Mouse (Mus musculus) liver, embryonic 11.5 days (tissue): ENCODE data around the gene Rnf216. TPM values are rescaled to one million over a fixed set of nuclear protein-coding genes. Genes with fewer than 3 reads are reported as not detected.
A peak's percentile ranks its signal among the peaks of the same experiment; 100 is the strongest.

Source experiments
- ATAC-seq: fragments of 200-750 bp; cut with Nextera tagmentation; replicated peaks from 2 replicates; pipeline ENCODE4 v1.8.0; 2017; ENCODE audit warnings: moderate number of reproducible peaks, mild to moderate bottlenecking, moderate TSS enrichment, moderate library complexity; ENCODE audit not compliant: low FRiP score
- DNase-seq: peaks from one replicate; pipeline ENCODE4 v3.0.0-alpha.2; 2017; ENCODE audit warnings: low spot score
- H3K27ac ChIP-seq: fragments of 300-500 bp; sonication (generic); 2 replicates; pipeline ENCODE4 v1.5.1; 2014; ENCODE audit warnings: mild to moderate bottlenecking, low read depth, low read length, control low read depth
- H3K27me3 ChIP-seq: fragments of 300-500 bp; sonication (generic); replicated peaks from 2 replicates; pipeline ENCODE4 v1.6.1; 2014; ENCODE audit warnings: low read length, mixed read lengths; ENCODE audit not compliant: control insufficient read depth, insufficient read depth
- H3K36me3 ChIP-seq: fragments of 300-500 bp; sonication (generic); 2 replicates; pipeline ENCODE4 v1.6.1; 2014; ENCODE audit warnings: mild to moderate bottlenecking, low read length, moderate library complexity, mixed read lengths; ENCODE audit not compliant: control insufficient read depth, insufficient read depth
- H3K4me1 ChIP-seq: fragments of 300-500 bp; sonication (generic); replicated peaks from 2 replicates; pipeline ENCODE4 v1.6.1; 2014; ENCODE audit warnings: low read length, mixed read lengths; ENCODE audit not compliant: control insufficient read depth, insufficient read depth
- H3K4me2 ChIP-seq: fragments of 300-500 bp; sonication (generic); 2 replicates; pipeline ENCODE4 v1.6.1; 2014; ENCODE audit warnings: mild to moderate bottlenecking, control low read depth, moderate library complexity
- H3K4me3 ChIP-seq: fragments of 300-500 bp; sonication (generic); 2 replicates; pipeline ENCODE4 v1.5.1; 2014; ENCODE audit warnings: low read depth, low read length, control low read depth
- H3K9ac ChIP-seq: fragments of 300-500 bp; sonication (generic); 2 replicates; pipeline ENCODE4 v1.6.1; 2014; ENCODE audit warnings: low read depth, low read length, control low read depth
- H3K9me3 ChIP-seq: fragments of 300-500 bp; sonication (generic); 2 replicates; pipeline ENCODE4 v1.6.1; 2016; ENCODE audit warnings: low read length, inconsistent platforms, mixed read lengths; ENCODE audit not compliant: control insufficient read depth
- WGBS: fragments of 180-500 bp; shearing (Covaris S2); extraction: QIAGEN DNeasy Blood & Tissue Kit; methylation state at CpG from one replicate; pipeline ENCODE4 v1.1.7; 2014; 5-methylcytosine and 5-hydroxymethylcytosine counted together
- polyA plus RNA-seq: library from polyadenylated mRNA; unstranded; fragments of >200 nt; fragmentation: Nextera tagmentation; extraction: Ambion mirVana; gene quantifications from 2 replicates; pipeline ENCODE4 v1.2.1, GENCODE M21; 2014

Gene Rnf216
- polyA plus RNA-seq, 1 experiment from 2014 or later: 34.7 TPM

GRCm38 (mm10) chr5:143034108-143034507 is 78.7 kb downstream of the Rnf216 start:
- WGBS: 76% methylated on average over 3 of the region's 3 CpGs
- Histone ChIP-seq H3K4me1 (peaks cover 27% of the 10 kb centered on the region), H3K27ac (no peak overlapping the region), H3K4me2 (no peak overlapping the region), H3K27me3 (no peaks in the 10 kb centered on the region), H3K9ac (no peak overlapping the region), H3K4me3 (no peak overlapping the region), H3K36me3 (peaks cover 10% of the 10 kb centered on the region; the same call in 1 of the 2 replicates), H3K9me3 (no peaks in the 10 kb centered on the region)
- ATAC-seq (no peak), DNase-seq (no peak)

- DNase-seq (no peak), ATAC-seq (no peak)
- Histone ChIP-seq H3K9me3 (no peaks in the 10 kb centered on the region), H3K36me3 (peaks cover 4% of the 10 kb centered on the region; the same call in 1 of the 2 replicates), H3K4me1 (peaks cover 22% of the 10 kb centered on the region), H3K4me2 (no peak overlapping the region), H3K27ac (no peak overlapping the region), H3K27me3 (no peaks in the 10 kb centered on the region), H3K9ac (no peak overlapping the region), H3K4me3 (no peak overlapping the region)
- WGBS: 57% methylated on average over 3 of the region's 3 CpGs
These were observed 79.5 kb downstream of the Rnf216 start for GRCm38 (mm10) chr5:143033277-143033676.

DNA sequence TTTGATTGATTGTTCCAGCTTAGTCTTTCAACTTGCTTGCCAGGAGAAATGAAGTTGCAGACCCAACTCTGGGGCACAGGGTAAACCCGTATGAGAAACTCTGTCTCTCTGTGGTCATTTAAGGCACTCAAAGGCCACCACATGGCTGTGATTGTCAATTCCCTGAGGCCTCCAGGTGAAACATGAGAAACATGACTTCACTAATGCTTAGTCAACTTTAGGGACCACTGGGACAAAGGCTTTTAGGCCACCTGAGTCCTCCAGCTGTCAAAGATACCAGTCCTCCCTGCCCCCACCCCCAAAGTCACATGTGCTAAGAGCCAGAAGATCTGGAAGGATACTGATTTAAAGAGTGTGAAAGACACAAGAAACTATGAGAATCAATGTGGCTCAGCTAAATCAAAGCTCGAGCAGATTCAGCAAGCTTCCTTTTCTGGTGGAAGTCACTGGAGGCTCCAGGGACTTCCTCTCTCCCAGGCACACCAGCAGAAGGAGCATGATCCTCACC is 80.1 kb downstream of the Rnf216 start:
- no peak for ATAC-seq
- no peak overlapping the region for H3K4me3 ChIP-seq
- DNase-seq: no peak
- peaks cover 9% of the 10 kb centered on the region; the same call in 1 of the 2 replicates for H3K36me3 ChIP-seq
- H3K9me3 ChIP-seq: no peaks in the 10 kb centered on the region
- no peak overlapping the region for H3K27ac ChIP-seq
- peaks cover 21% of the 10 kb centered on the region for H3K4me1 ChIP-seq
- H3K4me2 ChIP-seq: no peak overlapping the region
- no peaks in the 10 kb centered on the region for H3K27me3 ChIP-seq
- H3K9ac ChIP-seq: no peak overlapping the region
- 65% methylated on average over 2 of the region's 2 CpGs for WGBS

DNA sequence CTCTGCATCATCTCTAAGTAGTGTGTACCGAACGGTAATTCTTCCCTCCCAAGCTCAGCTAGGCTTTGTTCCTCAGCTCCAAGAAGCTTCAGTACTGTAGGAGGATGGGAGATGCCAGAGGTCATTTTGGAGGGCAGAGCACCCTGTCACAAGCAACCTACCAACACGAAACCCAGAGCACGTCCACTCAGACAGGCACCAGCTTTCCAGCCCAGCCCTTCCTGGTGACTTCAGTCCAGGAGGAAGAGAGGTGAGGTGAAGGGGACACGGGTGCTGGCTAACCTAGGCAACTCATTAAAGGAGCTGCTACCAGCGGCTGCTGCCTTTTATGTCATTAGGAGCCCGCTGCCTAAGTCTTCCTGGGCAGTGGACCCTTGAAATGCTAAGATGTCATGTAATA is 81.1 kb downstream of the Rnf216 start:
- Histone ChIP-seq H3K4me3 (no peak overlapping the region), H3K9me3 (no peaks in the 10 kb centered on the region), H3K9ac (no peak overlapping the region), H3K27ac (no peak overlapping the region), H3K27me3 (no peaks in the 10 kb centered on the region), H3K36me3 (peaks cover 12% of the 10 kb centered on the region; the same call in 1 of the 2 replicates), H3K4me1 (peaks cover 12% of the 10 kb centered on the region), H3K4me2 (no peak overlapping the region)
- ATAC-seq (no peak), DNase-seq (no peak)
- WGBS: 78% methylated on average over 7 of the region's 7 CpGs

DNA sequence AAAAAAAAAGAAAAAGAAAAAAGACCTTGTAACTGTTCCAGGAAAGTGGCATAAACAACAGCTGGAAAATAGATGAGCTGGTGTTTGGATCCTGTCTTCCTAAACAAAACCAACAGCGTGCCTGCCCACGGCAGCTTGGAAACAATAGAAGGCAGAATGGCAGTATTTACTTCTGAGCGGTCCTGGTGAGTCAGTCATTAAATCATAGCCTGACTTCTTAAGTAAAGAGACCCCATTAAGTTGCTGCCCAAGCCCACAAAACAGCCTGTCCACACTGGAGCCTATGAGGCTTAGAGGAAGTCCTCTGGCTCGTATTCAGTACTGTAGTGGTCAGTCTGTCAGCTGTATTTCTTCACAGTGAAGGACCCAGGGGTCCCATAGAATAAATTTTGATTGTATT is 81.6 kb downstream of the Rnf216 start:
- WGBS: 82% methylated on average over 4 of the region's 4 CpGs
- Histone ChIP-seq H3K27me3 (no peaks in the 10 kb centered on the region), H3K9ac (no peak overlapping the region), H3K4me3 (no peak overlapping the region), H3K27ac (no peak overlapping the region), H3K4me2 (no peak overlapping the region), H3K36me3 (peaks cover 16% of the 10 kb centered on the region; the same call in 1 of the 2 replicates), H3K9me3 (no peaks in the 10 kb centered on the region), H3K4me1 (peaks cover 7% of the 10 kb centered on the region)
- no peak for DNase-seq
- no peak for ATAC-seq

GRCm38 (mm10) chr5:143023887-143024286 is 88.9 kb downstream of the Rnf216 start:
- Histone ChIP-seq H3K9ac (no peak overlapping the region), H3K36me3 (peaks cover 28% of the 10 kb centered on the region), H3K27me3 (no peaks in the 10 kb centered on the region), H3K4me3 (no peak overlapping the region), H3K9me3 (no peaks in the 10 kb centered on the region), H3K4me1 (peaks cover 3% of the 10 kb centered on the region; the same call in 1 of the 2 replicates), H3K4me2 (no peak overlapping the region), H3K27ac (no peak overlapping the region)
- peak; percentile 81 for ATAC-seq
- 57% methylated on average over 2 of the region's 2 CpGs for WGBS
- no peak for DNase-seq

GRCm38 (mm10) chr5:143022956-143023355 is 89.8 kb downstream of the Rnf216 start:
- DNase-seq (no peak), ATAC-seq (no peak)
- peaks cover 28% of the 10 kb centered on the region for H3K36me3 ChIP-seq
- H3K9me3 ChIP-seq: no peaks in the 10 kb centered on the region
- no peak overlapping the region for H3K9ac ChIP-seq
- WGBS: 83% methylated on average over 1 of the region's 1 CpGs
- H3K27me3 ChIP-seq: no peaks in the 10 kb centered on the region
- H3K27ac ChIP-seq: no peak overlapping the region
- H3K4me1 ChIP-seq: peaks cover 3% of the 10 kb centered on the region; the same call in 1 of the 2 replicates
- H3K4me2 ChIP-seq: no peak overlapping the region
- H3K4me3 ChIP-seq: no peak overlapping the region

DNA sequence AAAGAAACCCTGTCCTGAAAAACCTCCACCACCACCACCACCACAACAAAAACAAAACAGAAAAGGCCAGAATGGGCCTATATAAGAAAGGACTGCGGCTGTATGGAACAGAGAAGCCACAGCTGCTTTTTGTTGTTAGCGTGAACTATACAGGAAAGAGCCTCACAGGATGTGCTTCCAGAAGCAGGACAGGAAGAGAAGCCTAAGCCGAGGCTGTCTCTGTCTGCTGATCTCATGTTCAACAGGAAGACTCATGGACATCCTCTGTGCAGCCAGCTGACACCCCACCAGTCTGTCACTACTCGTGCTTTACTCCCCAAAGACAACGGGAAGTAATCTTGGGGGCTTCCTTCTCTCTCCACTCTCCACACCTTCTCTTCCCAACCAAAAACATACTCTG is 95.4 kb downstream of the Rnf216 start:
- no peaks in the 10 kb centered on the region for H3K27me3 ChIP-seq
- no peak overlapping the region for H3K27ac ChIP-seq
- H3K4me1 ChIP-seq: no peaks in the 10 kb centered on the region
- DNase-seq: no peak
- H3K9ac ChIP-seq: no peak overlapping the region
- no peak overlapping the region for H3K4me3 ChIP-seq
- H3K4me2 ChIP-seq: no peak overlapping the region
- H3K36me3 ChIP-seq: peaks cover 35% of the 10 kb centered on the region
- WGBS: 61% methylated on average over 5 of the region's 5 CpGs
- H3K9me3 ChIP-seq: no peaks in the 10 kb centered on the region
- no peak for ATAC-seq

GRCm38 (mm10) chr5:143009383-143009782 is 103.4 kb downstream of the Rnf216 start:
- H3K27me3 ChIP-seq: no peaks in the 10 kb centered on the region
- no peak for DNase-seq
- H3K4me2 ChIP-seq: no peak overlapping the region
- H3K4me3 ChIP-seq: no peak overlapping the region
- WGBS: 91% methylated on average over 10 of the region's 11 CpGs
- no peaks in the 10 kb centered on the region for H3K9me3 ChIP-seq
- peaks cover 24% of the 10 kb centered on the region for H3K36me3 ChIP-seq
- no peak for ATAC-seq
- H3K4me1 ChIP-seq: no peaks in the 10 kb centered on the region
- no peak overlapping the region for H3K9ac ChIP-seq
- H3K27ac ChIP-seq: no peak overlapping the region
